Mouse (Mus musculus) embryo, embryonic 9.5 days (tissue): ENCODE results near the gene Midn.

Source experiments
- DNase-seq: peaks from one replicate; pipeline ENCODE4 v3.0.0-alpha.2; 2017; ENCODE audit errors: extremely low spot score

Midn gene

DNA sequence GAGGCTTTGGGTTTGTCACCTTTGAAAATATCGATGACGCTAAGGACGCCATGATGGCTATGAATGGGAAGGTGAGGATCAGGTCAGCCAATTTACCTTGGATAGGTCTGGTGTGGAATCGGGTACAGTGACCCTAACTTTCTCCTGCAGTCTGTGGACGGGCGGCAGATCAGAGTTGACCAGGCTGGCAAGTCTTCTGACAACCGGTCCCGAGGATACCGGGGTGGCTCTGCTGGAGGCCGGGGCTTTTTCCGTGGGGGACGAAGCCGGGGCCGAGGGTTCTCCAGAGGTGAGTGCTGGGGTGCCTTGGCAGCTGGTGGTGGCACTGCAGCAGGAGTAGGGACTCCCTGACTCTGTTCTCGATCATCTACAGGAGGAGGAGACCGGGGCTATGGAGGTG, 22.0 kb downstream of the Midn start:
- no peak for DNase-seq

DNA sequence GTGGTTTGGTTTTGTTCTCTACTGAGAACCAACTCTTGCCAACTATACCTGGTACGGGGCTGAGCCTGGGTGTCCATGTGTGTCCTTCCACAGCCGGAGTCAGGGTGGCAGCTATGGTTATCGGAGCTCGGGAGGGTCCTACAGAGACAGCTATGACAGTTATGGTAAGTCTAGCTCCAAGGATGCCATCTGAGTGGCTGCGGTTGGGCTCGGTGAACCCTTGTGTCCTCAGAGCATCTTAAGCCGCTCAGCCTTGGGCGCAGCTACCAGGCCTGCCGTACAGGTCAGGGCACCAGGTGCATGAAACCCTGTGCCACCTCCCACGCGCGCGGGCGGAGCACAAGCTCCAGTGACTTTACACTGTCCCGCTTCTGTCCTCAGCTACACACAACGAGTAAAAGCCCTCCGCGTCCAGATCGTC, 22.5 kb downstream of the Midn start:
- no peak for DNase-seq

DNA sequence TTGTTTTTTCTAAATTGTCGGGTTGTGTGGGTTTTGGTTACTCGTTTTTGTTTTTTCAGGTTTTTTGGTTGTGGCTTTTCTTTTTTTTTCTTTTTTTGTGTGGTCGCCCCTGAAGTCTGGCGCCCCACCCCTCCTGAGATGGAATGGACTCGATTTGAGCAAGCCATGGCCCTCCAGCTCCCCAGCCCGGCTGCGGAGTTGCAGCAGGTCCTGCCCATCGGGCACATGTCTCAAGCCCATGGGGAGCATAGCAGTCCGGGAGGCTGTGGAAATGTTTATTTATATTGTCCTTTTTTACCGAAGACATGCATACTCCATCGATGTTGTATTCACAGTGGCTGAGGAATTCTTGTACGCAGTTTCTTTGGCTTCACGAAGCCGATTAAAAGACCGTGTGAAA, 23.2 kb downstream of the Midn start:
- no peak for DNase-seq

DNA sequence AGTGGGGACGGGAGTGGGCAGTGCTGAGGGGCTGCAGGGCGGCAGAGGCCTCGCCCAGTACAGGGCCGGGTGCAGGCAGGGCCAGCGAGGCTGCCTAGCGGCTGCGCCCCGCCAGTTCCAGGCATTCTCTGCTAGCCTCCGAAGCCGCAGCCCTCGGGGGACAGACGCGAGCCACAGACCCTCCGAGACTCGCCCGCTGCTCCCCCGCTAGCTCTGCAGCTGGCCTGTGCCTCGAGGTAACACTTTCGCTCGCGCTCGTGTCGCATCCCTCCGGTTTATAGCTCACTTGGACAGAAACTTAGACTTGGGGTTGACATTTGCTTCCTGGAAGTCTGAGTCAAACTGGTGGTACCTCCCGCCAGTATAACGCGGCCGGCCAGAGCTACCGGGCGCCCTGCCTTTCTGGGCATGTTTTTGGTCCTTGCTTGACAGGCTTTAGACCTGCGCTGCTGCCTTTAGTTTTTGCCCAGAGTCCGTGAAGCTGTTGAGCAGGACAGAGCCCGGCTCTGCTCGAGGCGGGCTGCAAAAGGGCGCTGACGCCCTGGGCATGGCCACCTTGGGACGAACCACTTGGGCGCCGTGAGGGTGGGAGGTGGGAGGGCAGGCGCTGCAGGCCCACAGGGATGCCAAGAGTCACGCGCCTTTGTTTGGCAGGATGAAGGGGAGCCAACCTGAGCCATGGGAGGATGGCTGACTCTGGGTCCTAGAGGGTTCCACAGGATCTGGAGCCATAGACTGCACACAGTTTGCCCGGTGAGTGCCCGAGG, 23.9 kb downstream of the Midn start:
- no peak for DNase-seq

DNA sequence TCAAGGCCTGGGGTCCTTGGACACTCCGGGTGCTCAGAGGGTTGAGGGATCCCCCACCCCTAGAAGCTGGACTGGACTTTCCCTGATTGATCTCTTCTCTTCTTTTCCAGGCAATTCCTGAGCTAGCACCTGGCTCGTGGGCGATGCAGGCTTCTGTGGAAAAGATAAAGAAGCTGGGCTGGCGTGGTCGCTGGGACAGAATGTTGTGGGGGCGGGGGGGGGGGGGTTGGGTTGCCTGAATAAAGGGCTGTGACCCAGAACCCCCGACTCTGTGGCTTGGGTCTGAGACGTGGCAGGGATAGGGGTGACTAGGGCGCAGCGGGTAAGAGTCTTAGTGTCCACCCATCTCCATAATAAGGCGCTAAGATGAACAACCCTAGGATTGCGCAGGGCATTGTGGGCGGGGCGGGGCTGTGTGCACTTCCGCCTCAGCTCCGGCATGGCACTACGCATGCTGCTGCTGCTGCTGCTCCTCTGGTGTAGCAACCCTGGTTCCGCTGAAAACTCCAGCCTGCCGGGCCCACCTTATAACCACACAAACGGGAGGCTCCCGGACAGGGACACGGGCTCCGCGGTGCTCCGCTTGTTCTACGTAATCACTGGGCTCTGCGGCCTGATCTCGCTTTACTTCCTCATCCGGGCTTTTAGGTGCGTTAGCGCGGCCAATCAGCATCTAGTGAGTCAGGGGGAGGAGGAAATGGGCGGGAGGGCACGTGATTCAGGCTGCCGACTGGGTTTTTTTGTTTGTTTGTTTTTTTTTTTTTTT, 24.6 kb downstream of the Midn start, which contains the start of gene 1600002K03Rik:
Gene 1600002K03Rik (plus strand): TSS at position 418 of the 766 bp plus-strand sequence.
- DNase-seq = peak; percentile 92

DNA sequence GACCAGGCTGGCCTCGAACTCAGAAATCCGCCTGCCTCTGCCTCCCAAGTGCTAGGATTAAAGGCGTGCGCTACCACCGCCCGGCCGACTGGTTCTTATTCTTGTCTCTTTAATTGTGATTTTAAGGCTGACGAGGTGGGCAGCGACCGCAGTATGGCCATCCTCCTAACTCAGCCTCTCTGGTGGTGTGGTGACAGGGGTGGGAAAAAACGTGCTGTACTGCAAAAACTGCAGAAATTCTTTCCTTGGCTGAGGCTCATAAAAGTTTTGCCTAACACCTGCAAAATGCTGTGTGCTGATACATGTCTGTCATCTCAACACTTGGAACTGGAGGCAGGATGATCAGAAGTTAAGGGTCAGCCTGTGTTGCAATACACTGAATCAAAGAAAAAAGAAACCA, 25.3 kb downstream of the Midn start:
- DNase-seq = no peak

DNA sequence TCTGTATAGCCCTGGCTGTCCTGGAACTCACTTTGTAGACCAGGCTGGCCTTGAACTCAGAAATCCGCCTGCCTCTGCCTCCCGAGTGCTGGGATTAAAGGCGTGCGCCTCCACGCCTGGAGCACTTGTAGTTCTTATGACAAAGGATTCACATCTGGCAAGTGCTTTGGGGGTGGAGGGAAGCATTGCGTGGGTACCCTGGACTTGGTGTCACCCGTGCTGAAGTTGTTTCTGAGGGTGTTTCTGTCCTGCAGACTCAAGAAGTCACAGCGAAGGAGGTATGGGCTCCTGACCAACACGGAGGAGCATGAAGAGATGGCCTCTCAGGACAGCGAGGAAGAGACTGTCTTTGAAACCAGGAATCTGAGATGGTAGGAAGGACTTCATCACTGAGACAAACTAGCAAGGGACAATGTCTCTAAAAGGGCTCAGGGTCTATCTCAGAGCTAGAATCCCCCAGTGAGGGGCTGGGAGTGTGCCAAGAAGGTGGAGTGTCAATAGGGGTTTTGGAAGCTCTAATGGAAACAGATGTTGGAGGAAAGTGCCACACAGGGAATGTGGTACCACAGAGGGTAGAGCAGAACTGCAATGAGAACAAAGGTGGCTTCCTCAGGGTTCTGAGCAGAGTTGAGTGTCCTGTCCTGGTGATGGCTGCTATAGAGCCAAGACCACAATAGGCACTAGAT, 26.0 kb downstream of the Midn start:
- no peak for DNase-seq

DNA sequence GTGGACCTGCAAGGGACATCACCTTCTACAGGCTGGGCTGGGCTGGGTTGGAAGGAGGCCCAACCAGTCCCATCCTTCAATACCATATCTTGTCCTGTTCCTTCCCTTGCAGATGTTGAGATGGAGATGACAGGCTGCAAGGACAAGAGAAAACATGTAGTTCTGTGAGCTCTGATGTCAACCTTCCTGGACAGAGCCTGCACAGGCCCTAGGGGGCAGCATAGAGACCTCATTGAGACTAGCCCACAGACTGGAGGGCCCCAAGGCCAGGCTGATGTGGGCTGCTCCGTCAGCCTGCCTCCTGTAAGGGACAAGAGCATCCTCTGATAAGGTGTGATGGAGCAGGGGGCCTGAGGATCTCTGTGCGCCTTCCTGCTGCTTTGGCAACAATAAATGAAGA, 26.6 kb downstream of the Midn start:
- DNase-seq = peak; percentile 49

DNA sequence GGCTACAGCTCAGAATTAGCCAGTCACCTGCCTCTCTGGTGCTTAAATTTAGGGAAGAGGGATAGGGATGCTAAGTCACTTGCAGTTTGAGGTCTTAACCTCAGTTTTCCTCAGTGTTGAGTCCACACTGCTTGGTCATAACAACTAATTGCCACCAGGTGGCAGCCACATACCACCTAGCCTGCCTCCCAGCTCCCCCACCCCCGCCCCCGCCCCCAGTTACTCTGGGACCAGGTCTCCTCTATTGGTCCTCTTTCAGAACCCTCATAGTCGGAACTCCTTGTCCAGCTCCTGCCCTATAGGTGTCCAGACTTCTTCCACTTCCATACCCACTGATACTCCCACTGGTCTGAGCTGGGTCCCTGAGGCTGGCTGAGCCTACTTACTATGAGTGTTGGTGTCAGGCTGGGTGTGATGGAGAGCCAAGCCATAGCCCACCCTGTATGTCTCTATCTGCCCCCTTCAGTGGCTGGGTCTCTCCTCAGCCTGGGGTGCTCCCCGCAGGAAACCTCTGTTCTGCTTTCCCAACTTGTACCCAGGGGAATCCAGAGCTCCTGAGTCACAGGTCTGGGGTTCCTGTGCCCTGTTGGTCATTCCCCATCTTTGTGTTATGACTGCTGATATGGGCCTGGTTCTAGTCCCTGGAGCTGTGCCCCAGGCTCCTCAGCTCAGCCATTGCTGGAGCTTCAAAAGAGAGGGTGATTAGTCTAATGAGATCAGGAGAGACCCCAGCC, 27.6 kb downstream of the Midn start:
- DNase-seq = peak; percentile 48

DNA sequence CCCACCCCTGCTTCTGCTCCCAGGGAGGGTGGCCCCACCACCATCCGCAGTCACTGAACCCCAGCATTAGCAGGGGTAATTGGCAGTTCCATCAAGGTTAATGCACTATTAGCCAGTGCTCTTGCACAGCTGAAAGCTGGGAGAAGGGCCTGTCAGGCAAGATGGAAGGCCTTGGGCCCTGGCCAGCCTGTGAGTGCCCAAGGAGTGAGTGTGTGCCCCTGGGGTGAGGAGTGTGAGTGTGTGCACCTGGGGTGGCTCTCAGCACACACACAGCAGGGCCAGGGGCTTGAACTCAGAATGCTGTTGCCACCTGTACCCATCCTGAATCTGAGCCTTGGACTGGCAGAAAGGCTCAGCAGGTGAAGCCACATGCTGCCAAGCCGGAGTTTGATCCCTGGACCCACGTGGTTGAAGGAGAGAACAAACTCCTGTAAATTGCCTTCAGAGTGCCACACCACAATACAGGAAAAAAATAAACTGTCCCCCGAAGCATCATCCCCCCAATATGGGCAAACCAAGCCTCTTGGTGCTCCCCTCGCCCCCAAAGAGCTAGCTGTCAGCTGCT, 28.3 kb downstream of the Midn start:
- no peak for DNase-seq

DNA sequence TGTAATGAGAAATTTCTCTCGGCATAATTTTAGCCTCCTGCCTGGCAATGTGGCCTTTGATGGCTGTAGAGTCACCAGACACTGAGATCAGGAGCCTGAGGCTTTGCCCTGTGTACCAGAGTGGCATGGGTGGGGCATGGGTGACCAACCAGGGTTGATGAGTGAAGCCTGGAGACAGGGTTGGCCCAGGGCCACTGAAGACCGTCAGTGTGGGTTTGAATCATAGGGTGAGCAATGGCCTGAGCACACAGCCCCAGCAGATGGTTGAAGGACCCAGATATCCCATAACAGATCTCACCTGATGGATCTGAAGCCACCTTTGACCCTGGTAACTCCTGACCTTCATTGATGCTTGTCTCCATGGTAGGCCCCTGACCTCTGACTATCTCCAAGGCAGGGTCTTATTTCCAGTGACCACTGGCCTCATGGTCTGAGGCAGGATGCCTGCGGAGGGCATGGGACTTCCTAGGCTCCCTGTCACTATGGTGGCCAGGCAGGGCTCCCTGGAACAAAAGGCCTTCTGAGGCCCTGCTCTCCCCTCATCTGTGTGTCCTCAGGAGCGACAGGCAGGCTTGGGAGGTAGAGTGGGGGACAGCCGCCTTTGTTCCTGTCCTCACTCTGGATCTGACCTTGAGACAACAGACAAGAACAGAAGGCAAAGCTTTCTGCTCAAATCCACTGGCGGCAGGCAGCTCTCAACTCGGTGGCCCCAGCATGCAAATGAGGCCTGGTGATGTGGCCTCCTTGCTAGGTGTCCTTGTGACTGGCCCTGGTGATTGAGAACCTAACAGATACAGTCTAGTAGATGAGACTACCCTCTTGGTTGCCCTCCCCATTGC, 29.6 kb downstream of the Midn start:
- DNase-seq = no peak

DNA sequence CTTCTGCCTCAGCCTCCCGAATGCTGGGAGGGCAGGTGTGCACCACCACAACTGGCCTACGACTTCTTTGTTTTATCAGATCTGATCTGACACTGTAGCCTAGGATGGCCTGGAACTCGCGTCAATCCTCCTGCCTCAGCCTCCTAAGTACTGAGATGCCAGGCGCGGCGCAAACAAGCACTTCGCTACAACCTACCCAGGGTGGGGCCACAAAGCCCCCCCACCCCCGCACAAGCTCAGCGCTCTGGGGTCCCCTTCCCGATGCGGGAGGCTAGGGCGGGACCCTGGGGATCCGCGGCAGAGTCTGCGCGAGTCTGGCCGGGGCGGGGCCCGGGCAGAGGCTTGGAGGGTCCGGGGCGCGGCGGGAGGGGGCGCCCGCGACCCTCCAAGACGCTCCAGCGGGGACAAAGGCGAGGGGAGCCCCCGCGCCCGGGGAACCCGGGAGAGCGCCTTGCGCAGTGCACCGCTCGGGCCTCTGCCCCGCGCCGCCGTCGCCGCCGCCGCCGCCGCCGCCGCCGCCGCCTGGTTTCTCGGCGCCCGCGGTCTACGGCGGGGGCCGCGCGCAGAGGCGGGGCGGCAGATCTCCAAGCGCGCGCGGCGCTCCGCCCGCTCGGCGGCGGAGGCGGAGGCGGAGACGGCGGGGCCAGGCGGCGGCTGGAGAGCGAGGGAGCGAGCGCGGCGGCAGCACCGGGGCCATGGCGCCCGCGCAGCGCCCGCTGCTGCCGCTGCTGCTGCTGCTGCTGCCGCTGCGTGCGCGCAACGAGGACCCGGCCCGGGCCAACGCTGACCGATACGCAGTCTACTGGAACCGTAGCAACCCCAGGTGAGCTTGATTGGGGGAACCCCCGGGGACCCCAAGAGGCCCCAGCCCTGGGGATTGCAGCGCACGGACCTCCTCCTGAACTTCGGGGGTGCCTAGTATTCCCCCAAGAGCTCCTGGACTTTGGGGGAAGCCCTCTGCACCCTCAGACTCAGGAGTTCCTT, 31.3 kb downstream of the Midn start, which contains the start of gene Efna2:
Gene Efna2 (plus strand): TSS at position 415 of the 984 bp plus-strand sequence.
- peak; percentile 75 for DNase-seq

DNA sequence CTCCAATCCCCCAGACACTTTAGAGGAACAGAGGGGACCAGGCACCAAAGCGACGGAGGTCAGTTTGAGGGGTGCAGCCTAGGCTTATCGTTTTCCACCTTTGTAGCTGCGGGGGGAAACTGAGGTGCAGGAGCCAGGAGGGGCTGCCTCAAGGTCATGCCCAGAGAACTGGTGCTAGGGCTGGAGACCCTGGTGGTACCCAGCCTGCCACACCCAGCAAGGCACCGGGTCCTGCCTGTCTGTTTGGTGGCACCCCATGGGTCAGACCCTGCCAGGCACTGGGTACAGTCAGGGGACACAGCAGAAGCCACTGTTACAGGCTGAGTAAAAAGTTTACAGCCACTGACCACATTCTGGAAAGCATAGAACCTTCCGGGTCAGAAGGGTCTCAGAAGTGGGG, 32.2 kb downstream of the Midn start:
- no peak for DNase-seq

DNA sequence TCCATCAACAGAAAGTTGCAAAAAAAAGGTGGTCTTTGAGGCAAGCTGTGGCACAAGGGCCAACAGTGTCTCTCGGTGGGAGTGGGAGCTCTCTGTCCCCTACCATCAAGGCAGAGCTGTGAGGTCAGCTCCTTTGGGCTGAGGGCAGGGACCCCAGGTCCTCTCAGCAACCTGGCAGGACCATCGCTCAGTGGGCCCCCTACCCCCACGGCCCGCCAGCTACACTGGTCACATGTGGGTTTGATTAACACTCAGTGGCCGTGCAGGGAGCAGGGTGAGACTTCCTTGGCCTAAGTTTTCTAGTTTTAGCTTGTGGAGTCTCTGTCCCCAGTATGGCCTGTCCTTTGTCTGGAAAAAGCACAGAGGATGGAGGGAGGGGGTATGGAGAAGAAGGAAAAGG, 32.8 kb downstream of the Midn start:
- no peak for DNase-seq

DNA sequence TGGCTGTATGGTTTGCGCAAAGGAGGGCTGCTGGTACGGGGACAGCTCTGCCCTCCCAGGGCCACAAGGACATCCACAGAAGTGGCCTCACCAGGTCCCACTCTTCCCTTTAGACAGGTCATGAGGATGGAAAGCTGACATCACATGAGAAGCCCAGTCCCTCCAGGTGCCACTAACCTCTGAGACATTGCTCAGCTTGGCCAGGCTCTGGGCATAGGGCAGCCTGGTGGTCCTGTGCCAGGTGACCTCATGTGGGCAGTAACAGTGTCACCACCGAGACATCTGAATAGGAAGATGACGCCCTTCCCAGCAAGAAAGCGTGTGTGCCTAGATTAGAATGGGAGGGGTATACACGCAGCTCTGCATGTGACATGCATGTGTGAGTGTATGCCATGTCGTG, 34.5 kb downstream of the Midn start:
- DNase-seq = no peak

DNA sequence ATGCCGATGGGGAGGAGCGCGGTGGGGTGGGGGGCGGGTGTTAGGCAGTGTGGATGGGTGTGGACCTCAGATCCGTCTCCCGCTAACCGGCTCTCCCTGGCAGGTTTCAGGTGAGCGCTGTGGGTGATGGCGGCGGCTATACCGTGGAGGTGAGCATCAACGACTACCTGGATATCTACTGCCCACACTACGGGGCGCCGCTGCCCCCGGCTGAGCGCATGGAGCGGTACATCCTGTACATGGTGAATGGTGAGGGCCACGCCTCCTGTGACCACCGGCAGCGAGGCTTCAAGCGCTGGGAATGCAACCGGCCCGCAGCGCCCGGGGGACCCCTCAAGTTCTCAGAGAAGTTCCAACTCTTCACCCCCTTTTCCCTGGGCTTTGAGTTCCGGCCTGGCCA, 38.6 kb downstream of the Midn start:
- no peak for DNase-seq

DNA sequence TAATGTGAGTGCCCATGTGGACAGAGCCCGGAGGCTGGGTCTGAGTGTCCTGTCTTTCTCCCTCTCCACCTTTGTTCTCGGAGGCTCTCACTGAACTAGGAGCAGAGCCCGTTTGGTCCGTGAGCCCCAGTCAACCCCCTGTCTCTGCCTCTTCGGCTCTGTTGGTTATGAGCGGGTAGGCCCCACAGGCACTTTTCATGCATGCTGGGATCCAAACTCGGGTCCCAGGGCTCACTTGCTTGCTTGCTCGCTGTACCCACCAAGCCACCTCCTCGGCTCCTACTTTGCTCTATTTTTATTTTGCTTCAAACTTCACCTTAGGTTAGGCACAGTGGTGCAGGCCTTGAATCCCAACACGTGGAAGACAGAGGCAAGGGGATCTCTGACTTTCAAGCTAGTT, 39.7 kb downstream of the Midn start:
- no peak for DNase-seq

DNA sequence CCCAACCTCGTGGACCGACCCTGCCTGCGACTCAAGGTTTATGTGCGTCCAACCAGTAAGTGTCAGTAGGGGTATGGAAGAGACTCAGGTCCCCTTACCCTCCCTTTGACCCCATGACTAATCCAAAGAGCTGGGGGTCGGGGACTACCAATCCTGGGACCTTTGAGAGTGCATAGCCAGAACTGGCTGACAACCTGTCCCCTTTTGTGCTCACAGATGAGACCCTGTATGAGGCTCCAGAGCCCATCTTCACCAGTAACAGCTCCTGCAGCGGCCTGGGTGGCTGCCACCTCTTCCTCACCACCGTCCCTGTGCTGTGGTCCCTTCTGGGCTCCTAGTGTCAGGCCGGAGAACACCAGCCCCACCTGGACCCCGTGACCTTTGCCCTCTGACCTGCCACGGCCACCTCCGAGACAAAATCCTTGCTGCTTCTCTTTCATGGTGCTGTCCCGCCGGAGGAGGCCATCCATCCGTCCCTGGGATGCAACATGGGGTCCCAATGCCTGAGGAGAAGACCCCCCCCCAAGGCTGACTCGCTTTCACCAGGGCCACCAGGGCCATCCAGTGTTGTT, 40.5 kb downstream of the Midn start:
- DNase-seq = no peak

DNA sequence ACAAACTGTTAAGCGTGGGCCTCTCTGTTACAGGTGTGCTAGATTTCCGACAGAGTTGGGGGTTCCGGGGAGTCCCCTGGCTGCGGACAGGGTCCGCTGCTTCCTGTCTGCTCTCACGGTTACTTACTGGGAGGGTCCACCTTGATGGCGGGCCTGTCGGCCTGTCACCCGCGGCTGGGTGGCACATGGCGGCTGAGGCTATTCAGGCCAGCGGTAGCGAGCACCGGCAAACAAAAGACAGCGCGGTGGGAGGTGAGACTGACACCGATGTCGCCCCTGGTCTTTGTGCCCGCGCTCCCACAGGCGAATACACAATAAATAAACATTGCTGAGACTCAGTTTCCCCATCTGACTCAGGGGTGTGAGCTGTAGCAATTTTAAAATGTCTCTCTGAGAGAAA, 41.9 kb downstream of the Midn start:
- no peak for DNase-seq
